Mouse (Mus musculus) liver, postnatal 0 days (tissue): ENCODE results near the gene Ddx1. TPM values are rescaled to one million over a fixed set of nuclear protein-coding genes. Genes with fewer than 3 reads are reported as not detected.
A peak's percentile ranks its signal among the peaks of the same experiment; 100 is the strongest.

Experiments
- ATAC-seq: fragments of 200-750 bp; cut with Nextera tagmentation; 2 replicates; pipeline ENCODE4 v1.8.0; 2017; ENCODE audit warnings: mild to moderate bottlenecking, moderate library complexity
- DNase-seq: peaks from one replicate; pipeline ENCODE4 v3.0.0-alpha.2; 2016
- H3K27ac ChIP-seq: fragments of 300-500 bp; sonication (generic); 2 replicates; pipeline ENCODE4 v1.5.1; 2014; ENCODE audit warnings: antibody characterized with exemption, moderate library complexity, mild to moderate bottlenecking, low read depth
- H3K27me3 ChIP-seq: fragments of 300-500 bp; sonication (generic); 2 replicates; pipeline ENCODE4 v1.6.1; 2014; ENCODE audit warnings: low read length, control low read depth, mixed read lengths; ENCODE audit not compliant: insufficient read depth
- H3K36me3 ChIP-seq: fragments of 300-500 bp; sonication (generic); replicated peaks from 2 replicates; pipeline ENCODE4 v1.6.1; 2014; ENCODE audit warnings: mild to moderate bottlenecking, control low read depth, low read length, moderate library complexity, mixed read lengths; ENCODE audit not compliant: insufficient read depth
- H3K4me1 ChIP-seq: fragments of 300-500 bp; sonication (generic); 2 replicates; pipeline ENCODE4 v1.6.1; 2014; ENCODE audit warnings: antibody characterized with exemption, mild to moderate bottlenecking, control low read depth; ENCODE audit not compliant: insufficient read depth
- H3K4me2 ChIP-seq: fragments of 300-500 bp; sonication (generic); 2 replicates; pipeline ENCODE4 v1.6.1; 2014; ENCODE audit warnings: low read depth, mild to moderate bottlenecking, low read length, moderate library complexity, mixed read lengths
- H3K4me3 ChIP-seq: fragments of 300-500 bp; sonication (generic); 2 replicates; pipeline ENCODE4 v1.5.1; 2014; ENCODE audit warnings: low read depth, low read length
- H3K9ac ChIP-seq: fragments of 300-500 bp; sonication (generic); replicated peaks from 2 replicates; pipeline ENCODE4 v1.6.1; 2014; ENCODE audit warnings: mild to moderate bottlenecking, moderate library complexity
- H3K9me3 ChIP-seq: fragments of 300-500 bp; sonication (generic); 2 replicates; pipeline ENCODE4 v1.6.1; 2016; ENCODE audit warnings: mild to moderate bottlenecking, control low read depth, low read length, mixed read lengths
- CTCF ChIP-seq: sonication (generic); IDR thresholded peaks from 2 replicates; pipeline ENCODE4 v1.5.1; 2016; ENCODE audit warnings: antibody characterized with exemption, low read depth
- EP300 ChIP-seq: IDR thresholded peaks from 2 replicates; pipeline ENCODE4 v1.6.1; 2016; ENCODE audit warnings: antibody characterized with exemption, low read depth, mild to moderate bottlenecking
- WGBS: fragments of 180-500 bp; shearing (Covaris S2); extraction: QIAGEN DNeasy Blood & Tissue Kit; methylation state at CpG from one replicate; pipeline ENCODE4 v1.1.7; 2014; ENCODE audit not compliant: insufficient replicate concordance; 5-methylcytosine and 5-hydroxymethylcytosine counted together
- polyA plus RNA-seq: library from polyadenylated mRNA; unstranded; fragments of >200 nt; fragmentation: Nextera tagmentation; extraction: Ambion mirVana; gene quantifications from 2 replicates; pipeline ENCODE4 v1.2.1, GENCODE M21; 2015

Gene Ddx1
- polyA plus RNA-seq, 1 experiment from 2014 or later = 46.5 TPM

DNA sequence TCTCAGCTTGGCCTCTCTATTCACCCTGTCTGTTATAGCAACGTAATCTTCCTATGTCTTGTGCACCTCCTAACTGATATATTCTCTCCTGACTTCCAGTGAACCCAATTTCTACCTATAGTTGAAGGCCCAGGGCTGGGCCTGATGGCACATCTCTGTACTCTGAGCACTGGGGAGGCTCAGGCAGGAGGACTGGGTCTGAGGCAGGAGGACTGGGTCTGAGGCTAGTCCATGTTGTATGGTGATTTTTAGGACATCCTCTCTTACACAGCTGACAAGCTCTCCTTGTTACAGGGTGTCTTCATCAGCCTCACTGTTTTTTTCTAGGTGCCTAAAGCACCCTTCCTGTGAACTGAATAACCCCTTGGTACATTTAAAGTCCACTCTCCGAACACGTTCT lies 19.4 kb upstream of the Ddx1 start:
- Histone ChIP-seq H3K27me3 (no peaks in the 10 kb centered on the region), H3K4me2 (peak overlapping the region; percentile 80), H3K9ac (no peak overlapping the region), H3K4me3 (peak overlapping the region; percentile 89; the same call in 1 of the 2 replicates), H3K36me3 (0 out of 2 replicates have a peak, but pooled peaks cover 3% of the 10 kb centered on the region), H3K9me3 (no peaks in the 10 kb centered on the region), H3K27ac (no peak overlapping the region), H3K4me1 (peaks cover 13% of the 10 kb centered on the region; the same call in 1 of the 2 replicates)
- 40% methylated on average over 3 of the region's 3 CpGs for WGBS
- ATAC-seq = peak; percentile 12; the same call in 1 of the 2 replicates
- no peak for DNase-seq
- TF ChIP-seq CTCF = no peak
- TF ChIP-seq EP300 = no peak

DNA sequence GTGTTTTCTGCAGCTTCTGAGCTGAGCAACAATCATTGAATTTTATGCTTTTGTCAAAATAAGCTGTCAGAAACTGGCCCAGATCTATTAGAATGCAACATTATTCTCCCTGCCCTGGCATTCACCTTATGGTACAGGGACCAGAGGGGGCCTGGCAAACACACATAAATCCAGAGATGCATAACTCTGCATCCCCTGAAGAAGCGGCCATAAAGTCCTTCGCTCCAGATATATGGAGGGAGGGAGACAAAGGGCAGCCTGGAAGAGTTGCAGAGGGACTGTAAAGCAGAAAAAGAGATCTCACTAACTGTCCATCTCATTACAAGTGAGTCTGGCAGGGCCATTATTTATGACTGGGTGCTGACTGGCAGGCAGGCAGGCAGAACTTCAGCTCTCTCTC lies 6.7 kb upstream of the Ddx1 start:
- TF ChIP-seq EP300 (no peak), CTCF (no peak)
- Histone ChIP-seq H3K36me3 (no peaks in the 10 kb centered on the region), H3K4me2 (no peak overlapping the region), H3K4me1 (no peaks in the 10 kb centered on the region), H3K9ac (no peak overlapping the region), H3K4me3 (no peak overlapping the region), H3K27ac (no peak overlapping the region), H3K9me3 (no peaks in the 10 kb centered on the region), H3K27me3 (0 out of 2 replicates have a peak, but pooled peaks cover 3% of the 10 kb centered on the region)
- no peak for DNase-seq
- ATAC-seq = no peak
- WGBS = 79% methylated on average over 2 of the region's 2 CpGs

DNA sequence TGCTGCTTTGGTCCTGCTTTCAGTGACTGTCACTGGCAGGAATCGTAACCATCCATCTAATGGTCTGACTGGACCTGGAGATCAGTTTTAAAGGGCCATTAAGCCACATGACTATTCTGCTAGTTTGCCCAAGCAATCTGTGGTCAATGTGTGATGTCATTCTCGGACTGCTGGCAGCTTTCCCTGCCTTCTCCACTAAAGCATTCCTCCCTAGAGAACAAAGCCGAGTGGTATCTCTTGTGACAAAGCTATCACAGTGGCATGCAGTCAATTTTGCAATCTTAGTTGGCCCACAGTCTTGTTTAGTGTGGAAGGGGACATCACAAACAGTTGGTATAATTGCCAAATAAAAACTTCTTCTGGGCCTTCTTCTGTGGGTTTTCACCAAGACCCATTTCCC lies 6.1 kb upstream of the Ddx1 start:
- Histone ChIP-seq H3K36me3 (no peaks in the 10 kb centered on the region), H3K9me3 (no peaks in the 10 kb centered on the region), H3K9ac (no peak overlapping the region), H3K27ac (no peak overlapping the region), H3K4me2 (no peak overlapping the region), H3K4me3 (no peak overlapping the region), H3K27me3 (0 out of 2 replicates have a peak, but pooled peaks cover 3% of the 10 kb centered on the region), H3K4me1 (no peaks in the 10 kb centered on the region)
- TF ChIP-seq CTCF (no peak), EP300 (no peak)
- WGBS = 39% methylated on average over 3 of the region's 3 CpGs
- DNase-seq = peak; percentile 24
- ATAC-seq = no peak

DNA sequence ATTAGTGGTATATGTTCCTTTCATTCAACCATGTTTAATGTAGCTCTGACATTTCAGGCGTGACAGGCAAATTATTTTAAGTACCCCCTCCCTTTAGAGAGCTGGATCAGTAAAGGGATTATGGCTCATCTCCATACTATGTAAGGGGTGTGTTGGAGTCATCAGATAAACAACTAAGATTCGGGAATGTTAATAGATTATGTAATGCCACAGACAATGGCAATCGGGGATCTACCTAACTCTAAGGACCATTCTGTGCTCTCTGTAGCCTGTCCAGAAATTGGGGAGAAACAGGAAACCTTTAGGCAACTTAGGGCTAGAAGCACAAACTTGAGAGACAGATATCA lies 533 bp upstream of the Ddx1 start:
- no peak overlapping the region; the same call in 1 of the 2 replicates for H3K27ac ChIP-seq
- H3K4me1 ChIP-seq = peaks cover 5% of the 10 kb centered on the region
- peak overlapping the region; percentile 85 for H3K4me3 ChIP-seq
- no peak for DNase-seq
- WGBS = 81% methylated on average over 3 of the region's 3 CpGs
- H3K9ac ChIP-seq = no peak overlapping the region
- no peak for ATAC-seq
- peaks cover 7% of the 10 kb centered on the region for H3K36me3 ChIP-seq
- H3K4me2 ChIP-seq = peak overlapping the region; percentile 77
- no peaks in the 10 kb centered on the region for H3K27me3 ChIP-seq
- TF ChIP-seq EP300 (no peak), CTCF (no peak)
- H3K9me3 ChIP-seq = no peaks in the 10 kb centered on the region

DNA sequence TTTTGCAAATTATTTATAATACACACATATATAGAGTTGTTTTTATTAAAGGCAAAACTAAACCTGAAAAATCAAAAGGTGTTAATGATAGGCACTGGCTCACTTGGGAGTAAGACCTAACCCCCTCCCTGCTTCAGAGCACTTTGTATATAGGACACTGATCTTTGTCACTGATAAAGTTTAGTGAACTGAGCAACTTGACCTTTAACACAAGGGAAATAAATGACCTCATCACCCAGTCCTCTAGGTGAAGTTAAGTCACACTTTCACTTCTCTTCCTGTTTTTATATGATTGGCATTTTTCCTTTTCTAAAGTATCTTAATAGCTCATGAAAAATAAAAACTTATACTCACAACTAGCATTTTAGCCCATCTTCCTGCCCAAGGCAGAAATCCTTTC lies 6.6 kb downstream of the Ddx1 start:
- Histone ChIP-seq H3K4me2 (no peak overlapping the region), H3K27ac (peak overlapping the region; percentile 16; the same call in 1 of the 2 replicates), H3K36me3 (peaks cover 43% of the 10 kb centered on the region), H3K4me1 (no peaks in the 10 kb centered on the region), H3K27me3 (no peaks in the 10 kb centered on the region), H3K9me3 (no peaks in the 10 kb centered on the region), H3K9ac (no peak overlapping the region), H3K4me3 (no peak overlapping the region)
- DNase-seq (no peak), ATAC-seq (peak; percentile 92)
- no peak for TF ChIP-seq CTCF
- no peak for TF ChIP-seq EP300

DNA sequence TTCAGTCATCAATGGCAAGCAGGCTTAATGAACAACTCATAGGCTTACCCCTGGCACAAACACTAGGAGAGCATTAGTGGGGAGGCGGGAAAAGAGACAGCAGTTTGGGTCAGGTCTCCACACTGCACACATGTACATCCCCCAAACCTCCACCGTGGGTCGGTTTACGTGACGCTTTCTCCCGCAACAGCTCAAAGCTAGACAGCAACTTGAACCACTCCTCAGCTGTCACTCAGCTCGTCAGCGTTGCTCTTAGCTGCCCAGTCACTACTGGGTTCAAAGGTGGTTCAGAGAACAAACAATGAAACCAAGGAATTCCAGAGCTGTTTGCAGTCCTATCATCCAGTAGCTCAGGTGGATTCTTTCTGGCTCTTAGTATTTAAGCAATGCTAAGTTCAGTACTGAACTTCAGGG lies 30.9 kb downstream of the Ddx1 start:
- ATAC-seq = peak; percentile 81
- H3K9ac ChIP-seq = no peak overlapping the region
- peaks cover 23% of the 10 kb centered on the region for H3K36me3 ChIP-seq
- 0 out of 2 replicates have a peak overlapping the region, but pooled peaks have one; percentile 29 for H3K4me2 ChIP-seq
- TF ChIP-seq EP300 = no peak
- TF ChIP-seq CTCF = no peak
- no peaks in the 10 kb centered on the region for H3K27me3 ChIP-seq
- no peaks in the 10 kb centered on the region for H3K9me3 ChIP-seq
- WGBS = 74% methylated on average over 8 of the region's 8 CpGs
- peak overlapping the region; percentile 61 for H3K27ac ChIP-seq
- H3K4me3 ChIP-seq = no peak overlapping the region
- no peak for DNase-seq
- peaks cover 4% of the 10 kb centered on the region for H3K4me1 ChIP-seq

DNA sequence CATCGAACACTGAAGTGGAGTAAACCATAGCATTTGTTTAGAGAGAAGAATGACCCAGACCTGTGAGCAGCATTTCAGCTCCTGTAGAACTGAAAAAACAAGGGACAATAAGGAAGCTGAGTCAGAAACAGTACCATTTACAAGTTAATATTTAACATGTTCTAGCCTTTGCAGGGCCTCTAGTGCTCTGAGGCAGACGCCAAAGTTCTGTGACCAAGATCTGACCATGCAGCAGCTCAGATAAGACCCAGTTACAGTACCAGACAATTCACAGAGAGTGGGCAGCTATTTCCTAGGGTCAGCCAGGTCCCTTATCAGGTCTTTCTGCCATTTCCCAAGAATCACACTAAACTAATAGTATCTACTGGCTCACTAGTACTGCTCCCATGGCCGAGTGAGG lies 31.4 kb downstream of the Ddx1 start:
- ATAC-seq = peak; percentile 39
- peaks cover 4% of the 10 kb centered on the region for H3K4me1 ChIP-seq
- H3K4me2 ChIP-seq = 0 out of 2 replicates have a peak overlapping the region, but pooled peaks have one; percentile 29
- H3K9ac ChIP-seq = no peak overlapping the region; the same call in 1 of the 2 replicates
- H3K4me3 ChIP-seq = no peak overlapping the region
- H3K27ac ChIP-seq = peak overlapping the region; percentile 61
- H3K9me3 ChIP-seq = no peaks in the 10 kb centered on the region
- peaks cover 20% of the 10 kb centered on the region for H3K36me3 ChIP-seq
- H3K27me3 ChIP-seq = no peaks in the 10 kb centered on the region
- 62% methylated on average over 3 of the region's 3 CpGs for WGBS
- DNase-seq = no peak
- no peak for TF ChIP-seq CTCF
- no peak for TF ChIP-seq EP300
